Mouse (Mus musculus) B cell, adult 2 months (primary cell): ENCODE data around the gene Nsd2.

ENCODE experiments used
- DNase-seq, 2 experiments: peaks; one replicate each; pipeline ENCODE4 v3.0.0; 2022

Gene Nsd2

DNA sequence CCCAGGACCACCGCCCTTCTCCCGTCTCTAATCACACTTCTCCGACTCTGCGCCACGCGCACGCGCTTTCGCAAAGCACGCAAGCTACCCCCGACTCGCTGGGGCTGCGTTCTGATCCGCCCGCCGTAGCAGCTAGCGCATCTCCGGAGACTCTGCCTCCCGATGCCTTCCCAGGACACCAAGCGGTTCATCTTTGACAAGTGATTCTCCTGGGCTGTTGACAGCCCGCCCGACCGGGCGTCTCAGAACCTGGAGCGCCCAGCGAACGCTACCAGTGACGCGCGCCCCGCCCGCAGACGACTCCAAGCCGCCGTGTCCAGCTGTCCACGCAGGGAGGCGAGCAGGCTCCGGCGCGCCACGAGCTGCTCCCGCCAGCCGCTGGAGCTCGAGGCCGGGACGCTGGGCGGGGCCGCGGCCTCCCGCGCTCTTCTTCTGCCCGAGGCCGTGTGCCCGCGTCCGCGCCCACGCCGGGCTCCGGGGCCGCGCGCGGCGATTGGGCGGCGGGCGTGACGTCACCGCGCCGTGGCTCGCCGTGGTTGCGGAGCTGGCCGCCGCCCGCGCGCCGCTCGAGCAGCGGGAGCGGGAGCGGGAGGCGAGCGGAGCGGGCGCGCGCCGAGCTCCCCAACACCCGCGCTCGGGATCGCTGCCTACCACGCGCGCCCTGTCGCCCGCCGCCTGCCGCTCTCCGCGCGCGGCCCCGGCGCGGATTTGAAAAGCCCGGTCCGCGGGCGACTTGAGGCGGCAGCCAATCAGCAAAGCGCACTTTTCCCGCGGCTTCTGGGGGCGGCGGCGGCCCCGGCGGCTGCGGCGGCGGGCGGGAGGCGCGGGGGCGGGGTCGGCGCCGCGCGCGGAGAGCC lies at the start of gene Nsd2:
Gene Nsd2, plus strand, starts transcription at position 850 of the 857 bp plus-strand sequence.
- peak; percentile 80 to 88 for DNase-seq

DNA sequence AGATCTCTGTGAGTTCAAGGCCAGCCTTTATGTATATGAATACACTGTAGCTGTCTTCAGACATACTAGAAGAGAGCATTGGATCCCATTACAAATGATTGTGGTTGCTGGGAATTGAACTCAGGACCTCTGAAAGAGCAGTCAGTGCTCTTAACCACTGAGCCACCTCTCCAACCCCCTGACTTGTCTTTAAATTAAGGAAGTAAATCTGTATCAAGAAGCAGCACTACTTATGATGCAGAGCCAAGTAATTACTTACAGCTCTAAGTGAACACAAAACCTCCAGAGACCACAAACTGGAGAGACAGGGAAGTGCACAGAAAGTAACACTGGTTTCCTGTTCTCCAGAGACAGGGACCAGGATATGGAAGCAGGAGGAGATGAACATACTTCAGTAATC lies 43.3 kb upstream of the Nsd2 start:
- no peak for DNase-seq

DNA sequence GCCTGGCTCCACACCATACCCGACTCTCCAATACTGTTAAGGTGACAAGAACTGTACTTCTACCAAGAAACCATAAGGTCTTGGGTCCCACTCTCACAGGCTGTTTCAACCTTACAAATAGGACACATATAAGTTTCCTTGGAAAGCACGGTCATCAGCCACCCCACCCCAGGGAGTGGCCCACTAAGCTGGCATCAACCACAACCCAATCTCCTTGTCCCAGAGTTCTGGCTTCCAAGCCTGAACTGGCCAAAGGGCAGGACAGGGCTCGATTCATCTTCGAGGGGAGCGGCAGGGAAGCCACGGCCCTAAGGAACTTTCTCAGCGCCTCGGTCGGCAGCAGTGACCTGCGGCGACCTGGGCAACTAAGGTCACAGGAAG lies 38.6 kb upstream of the Nsd2 start:
- DNase-seq = no peak

DNA sequence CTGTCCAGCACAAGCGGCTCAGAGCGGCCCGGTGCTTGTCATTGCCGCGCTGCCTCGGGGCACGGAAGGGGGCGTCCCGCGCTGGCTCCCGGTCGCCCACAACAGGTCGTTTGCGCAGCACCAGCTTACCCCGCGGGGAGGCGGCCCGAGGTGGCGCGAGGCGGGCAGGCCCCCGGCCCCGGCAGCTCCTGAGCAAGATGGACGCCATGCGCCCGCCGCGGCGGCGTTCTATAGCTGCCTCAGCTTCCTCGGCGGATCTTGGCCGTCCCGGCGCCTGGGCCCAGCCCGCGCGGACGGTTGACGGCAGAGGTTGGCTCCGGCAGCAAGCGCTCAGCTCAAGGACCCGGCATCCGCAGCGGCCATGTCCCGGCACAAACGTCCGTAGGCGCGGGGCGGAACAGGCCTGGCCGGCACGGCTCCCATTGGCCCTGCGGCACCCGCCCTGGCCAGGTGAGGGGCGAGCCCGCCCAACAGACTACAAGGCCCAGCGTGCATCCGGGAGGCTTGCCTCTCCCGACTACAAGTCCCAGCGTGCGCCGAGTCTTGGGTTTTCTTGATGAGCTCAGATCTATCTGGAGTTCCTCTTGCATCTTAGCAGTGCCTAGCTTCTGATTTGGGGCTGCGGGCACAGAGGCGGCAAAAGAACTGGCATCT lies 38.1 kb upstream of the Nsd2 start, which contains the start of gene Letm1:
Gene Letm1, minus strand, starts transcription at position 473 of the 654 bp plus-strand sequence.
- peak; percentile 93 to 94 for DNase-seq

DNA sequence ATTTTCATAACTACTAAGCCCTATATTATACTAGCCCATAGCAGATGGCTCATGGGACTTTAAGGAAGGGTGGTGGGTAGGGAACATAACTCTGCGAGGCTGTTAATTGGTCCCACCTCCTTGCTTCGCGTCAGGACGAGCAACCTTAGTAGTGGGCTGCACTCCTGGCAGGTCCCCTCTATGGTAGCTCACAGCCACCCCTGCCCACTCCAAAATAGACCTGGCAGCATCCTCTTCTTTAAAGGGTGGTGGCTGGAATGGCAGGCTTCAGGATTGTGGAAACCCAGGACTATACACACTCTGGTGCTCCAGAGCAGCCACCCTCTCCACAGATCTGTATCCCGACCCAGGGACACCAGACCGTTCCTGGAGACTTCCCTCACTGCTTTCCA lies 37.5 kb upstream of the Nsd2 start:
- no peak for DNase-seq

DNA sequence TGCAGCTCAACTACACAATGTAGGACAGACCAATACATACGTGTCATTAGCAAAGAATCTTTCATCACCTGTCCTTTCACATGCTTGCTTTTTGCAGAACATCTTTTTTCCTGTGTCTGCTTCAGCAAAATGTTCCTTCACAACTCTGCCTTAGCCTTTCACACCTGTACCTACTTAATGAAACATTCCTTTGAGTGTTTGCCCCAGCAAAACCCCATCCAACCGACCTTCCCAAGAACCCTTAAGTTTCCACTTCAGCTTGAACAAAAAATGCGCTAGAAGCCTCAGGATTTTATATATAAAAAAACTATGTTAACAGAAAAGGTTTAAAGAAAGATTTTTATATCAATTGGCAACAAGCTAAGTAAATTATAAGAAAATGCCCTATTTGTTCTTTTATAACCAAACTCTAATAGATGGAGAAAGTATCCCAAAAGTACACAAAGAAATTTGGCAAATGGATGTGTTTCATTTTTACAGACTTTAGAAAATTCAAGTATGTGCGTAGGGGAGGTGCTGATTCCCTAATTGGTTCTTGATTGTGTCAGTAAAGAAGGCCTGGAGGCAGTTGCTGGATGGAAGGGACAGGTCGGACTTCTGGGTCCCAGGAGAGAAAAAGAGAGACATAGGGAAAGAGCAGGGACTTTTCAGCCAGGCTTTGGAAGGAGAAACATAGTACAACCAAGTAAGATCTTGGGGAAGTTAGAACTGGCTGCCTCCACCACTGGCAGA lies 28.4 kb upstream of the Nsd2 start:
- DNase-seq = no peak

DNA sequence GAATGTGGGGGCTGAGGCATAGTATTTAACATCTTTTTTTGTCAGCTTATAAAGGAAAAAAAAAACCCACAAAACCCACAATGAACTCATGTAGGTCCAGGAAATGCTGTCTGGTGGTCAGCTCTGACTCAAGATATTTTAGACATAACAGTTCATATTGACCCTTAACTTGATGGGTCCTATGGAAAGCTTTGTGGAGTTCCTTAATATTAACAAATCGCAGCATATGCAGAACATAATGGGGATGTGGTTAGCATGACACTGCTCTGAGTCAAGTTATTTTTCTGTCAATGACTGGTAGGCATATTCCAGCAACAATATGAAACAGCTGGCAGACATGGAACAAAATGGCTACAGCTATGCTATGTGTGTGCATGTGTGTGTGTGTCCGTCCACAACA lies 17.2 kb upstream of the Nsd2 start:
- no peak for DNase-seq

DNA sequence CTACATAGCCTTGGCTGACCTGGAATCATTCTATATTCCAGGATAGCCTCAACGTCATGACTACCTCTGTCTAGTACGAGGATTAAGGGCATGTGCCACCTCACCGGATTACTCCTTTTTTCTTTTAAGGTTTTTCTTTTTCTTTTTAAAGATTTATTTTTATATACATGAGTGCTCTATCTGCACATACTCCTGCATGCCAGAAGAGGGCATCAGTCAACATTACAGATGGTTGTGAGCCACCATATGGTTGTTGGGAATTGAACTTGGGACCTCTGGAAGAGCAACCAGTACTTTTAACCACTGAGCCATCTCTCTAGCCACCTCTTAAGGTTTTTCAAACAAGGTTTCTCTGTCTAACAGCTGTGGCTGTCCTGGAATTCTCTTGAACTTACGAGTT lies 9.0 kb upstream of the Nsd2 start:
- peak in 1 of 2 experiments; percentile 16 for DNase-seq

DNA sequence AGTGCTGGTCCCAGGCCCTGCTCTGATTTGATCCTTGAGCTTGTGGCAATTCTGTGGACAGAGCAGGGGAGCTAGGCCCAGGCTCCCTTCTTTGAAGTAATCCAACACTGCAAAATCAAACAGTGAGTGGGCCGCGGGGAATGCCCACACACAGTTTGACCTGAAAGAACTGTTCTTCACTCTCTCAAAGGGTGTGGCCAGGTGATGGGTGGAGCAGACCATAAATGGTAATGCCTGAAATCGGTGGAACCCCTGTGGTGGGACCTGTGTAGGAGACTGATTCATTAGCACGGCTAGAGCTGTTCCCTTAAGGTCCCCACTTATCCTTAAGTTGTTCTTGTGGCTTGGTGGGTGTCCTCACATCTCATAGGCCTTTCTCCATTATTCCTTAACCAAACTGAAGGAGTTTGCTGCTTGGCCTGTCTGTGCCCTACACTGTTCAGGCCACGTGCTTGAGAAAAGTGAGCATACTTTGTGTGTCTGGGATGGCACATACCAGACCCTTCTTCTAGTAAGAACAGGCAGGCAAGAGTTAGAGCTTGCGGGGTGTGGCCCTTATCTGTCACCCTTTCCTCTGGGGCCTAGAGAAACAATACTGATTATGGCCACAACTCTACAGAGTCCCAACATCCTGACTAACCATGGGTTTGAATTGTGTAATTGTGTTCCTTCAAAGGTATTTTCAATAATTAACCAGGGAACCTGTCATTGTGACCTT lies 4.4 kb upstream of the Nsd2 start:
- no peak for DNase-seq

DNA sequence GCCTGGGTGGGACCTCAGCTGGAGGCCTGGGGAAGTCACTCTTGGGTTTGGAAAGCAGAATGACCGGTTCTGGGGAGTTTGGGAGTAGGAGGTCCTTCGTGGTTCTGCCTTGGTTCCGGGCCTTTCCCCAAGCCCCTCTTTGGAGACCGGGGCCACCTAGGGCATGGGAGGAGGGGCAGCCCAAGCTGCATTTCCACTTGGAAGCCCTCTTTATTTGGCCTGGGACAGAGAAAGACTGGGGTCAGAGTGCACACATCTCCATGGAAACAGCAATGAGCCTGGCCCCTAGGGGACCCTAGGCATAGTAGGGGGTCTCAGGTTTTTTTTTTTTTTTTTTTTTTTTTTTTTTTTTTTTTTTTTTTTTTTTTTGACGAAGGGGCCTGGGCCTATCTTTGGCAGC lies 2.4 kb upstream of the Nsd2 start:
- no peak for DNase-seq

DNA sequence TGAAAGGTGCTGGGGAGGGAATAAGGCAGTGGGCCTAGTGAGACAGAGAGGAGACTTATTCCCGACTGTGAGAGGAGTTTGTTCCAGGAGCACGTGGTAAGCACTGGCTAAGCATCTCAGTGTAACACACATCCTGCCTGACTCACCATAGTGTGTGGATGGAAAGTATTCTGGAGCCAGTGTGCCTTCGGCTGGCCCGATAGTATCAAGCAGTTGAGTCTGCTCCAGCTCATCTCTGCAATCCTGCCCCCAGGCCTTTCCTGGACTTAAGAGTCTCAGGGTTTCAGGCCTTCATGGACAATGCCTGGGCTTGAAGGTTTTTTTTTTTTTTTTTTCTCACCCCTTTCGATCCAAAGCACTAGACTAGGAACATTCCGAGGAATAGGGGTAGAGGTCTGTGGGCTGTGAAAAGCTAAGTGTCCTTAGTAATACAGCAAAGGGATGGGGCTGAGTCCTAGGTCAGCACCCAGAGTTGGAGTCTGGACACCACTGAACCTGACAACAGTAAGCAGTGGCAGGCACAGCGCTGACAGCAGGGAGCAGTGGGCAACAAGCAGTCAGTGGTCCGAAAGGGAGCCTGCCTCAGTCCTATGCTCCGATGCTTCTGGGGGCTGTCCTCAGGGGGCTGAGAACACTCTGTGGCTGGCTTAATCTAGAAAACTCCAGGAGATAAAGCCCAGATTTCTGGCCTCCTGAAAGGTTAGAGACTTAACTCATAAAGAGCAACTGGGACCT lies 1.2 kb upstream of the Nsd2 start:
- no peak for DNase-seq

DNA sequence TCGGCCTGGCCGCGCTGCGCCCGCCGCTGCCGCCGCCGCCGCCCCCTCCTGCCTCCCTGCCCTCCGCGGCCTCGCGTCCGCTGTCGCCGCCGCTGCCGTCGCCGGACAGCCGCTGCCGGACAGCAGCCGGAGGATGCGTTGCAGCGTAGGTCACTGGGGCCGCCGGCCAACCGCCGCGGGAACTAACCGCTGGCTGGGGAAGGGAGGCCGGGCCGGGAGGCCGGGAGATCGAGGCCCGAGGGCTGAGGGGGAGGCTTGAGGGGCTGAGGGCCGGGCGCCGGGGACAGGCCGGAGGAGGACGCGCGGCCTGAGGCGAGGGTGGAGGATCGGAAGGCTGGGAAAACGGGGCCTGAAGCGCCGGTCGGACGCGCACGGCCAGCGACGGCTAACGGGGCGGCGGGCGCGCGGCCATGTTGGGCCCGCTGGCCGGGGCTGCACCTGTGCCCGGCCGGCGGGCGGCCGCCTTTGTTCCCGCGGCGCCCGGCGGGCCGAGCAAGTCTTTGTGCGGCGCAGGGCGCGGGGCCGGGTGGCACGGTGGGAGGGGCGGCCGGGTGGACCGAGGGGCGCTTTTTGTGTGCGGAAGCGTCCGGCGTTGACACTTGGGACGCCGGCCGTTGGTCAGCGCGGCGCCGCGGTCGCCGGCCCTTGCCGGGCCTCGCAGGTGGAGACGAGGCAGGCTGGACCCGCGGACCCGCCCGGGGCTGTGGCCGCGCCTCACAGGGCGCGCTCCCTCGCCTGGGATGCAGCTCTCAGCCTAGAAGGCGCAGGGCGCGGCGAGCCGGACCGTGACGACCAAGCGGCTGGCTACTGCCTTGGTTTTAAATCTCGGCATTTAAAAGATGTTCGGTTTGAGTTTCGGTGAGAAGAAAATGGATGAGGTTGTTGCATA lies 452 bp downstream of the Nsd2 start:
- DNase-seq = peak; percentile 37 to 54

DNA sequence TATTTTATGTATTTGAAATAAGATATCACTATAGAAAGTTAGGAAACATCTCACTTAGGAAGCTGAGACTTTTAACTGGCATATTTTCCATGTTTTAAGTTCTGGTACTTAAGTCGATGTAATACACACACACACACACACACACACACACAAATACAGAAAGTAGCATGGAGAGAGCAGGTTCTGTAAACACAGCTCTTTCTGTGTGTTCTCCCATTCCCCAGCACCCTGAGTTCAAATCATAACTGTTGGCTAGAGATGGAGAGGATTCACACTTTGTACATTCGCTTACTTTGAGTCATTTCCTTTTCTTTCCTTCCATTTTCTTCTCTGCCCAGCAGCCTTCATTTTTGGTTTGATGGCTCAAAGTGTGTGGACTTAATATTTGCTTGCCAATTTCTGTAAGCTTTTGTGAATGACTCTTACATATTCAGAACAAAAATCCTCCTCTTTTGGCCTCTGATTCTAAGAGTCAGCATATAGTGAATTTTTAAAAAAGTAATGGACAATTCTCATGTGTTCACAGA lies 1.4 kb downstream of the Nsd2 start:
- DNase-seq = no peak

DNA sequence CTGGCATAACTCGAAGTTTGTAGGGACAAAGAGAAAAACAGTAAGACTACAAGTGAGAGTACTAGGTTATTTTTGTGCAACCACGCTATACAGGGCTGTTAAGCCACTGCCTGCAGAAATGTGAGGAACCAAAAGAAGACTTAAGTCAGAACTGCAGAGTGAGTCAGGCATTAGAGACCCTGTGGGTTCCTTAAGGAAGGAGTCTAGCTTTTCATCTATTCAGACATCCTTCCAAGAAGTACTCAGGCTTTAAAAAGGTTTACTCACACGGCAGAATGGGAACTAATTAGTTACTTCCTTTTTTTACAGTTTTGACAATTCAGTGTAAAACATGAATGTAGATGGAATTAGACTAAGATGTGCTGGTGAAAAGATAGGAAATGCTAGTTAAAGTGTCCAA lies 1.9 kb downstream of the Nsd2 start:
- peak; percentile 4 to 10 for DNase-seq

DNA sequence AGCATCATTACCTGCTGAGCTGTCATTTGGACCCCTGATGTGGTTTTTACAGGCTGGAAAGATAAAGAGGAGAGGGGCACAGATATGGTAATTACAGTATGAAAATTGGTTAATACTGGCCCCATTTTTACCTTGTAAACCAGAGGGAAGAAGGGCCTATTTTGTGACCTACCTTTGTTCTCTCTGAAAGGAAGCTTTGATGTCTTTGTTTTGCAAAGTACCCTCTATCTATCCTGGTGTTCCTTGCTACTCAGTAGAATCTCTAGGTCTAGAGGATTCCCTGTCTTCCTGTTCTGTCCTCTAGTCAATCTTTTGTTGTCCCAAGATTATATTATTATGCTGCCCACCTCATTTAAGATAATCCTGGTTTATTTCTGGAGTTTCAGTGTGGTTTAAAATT lies 5.5 kb downstream of the Nsd2 start:
- DNase-seq = no peak

DNA sequence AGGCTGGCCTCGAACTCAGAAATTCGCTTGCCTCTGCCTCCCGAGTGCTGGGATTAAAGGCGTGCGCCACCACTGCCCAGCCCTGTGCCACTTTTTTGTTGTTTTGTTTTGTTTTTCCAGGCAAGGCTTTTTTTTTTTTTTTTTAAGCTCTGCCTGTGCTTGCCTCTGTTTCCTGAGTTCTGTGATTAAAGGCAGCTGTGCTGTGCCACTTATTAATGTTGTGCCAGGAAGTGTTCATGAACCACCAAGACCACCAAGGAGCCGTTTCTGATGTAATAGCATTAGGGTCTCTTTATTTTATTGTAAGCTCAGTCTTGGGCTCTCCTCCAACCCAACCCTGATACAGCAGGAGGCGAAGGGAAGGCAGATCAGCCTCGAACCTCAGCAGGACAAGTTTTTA lies 7.6 kb downstream of the Nsd2 start:
- DNase-seq = no peak

DNA sequence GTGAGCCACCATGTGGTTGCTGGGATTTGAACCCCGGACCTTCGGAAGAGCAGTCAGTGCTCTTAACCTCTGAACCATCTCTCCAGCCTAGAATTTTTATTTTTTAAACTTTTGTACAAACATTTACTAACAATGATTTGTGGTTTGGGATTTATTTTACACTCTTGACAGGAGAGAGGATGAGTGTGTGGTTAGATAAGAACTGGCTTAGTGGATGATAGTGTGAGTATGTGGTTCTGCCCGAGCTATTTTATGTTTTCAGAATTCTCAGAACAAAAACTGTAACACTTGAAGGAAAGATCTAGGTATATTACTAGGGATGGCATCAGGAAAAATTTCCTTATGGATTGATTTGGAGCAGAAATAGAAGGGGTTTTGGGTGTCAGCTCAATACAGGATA lies 9.4 kb downstream of the Nsd2 start:
- no peak for DNase-seq

DNA sequence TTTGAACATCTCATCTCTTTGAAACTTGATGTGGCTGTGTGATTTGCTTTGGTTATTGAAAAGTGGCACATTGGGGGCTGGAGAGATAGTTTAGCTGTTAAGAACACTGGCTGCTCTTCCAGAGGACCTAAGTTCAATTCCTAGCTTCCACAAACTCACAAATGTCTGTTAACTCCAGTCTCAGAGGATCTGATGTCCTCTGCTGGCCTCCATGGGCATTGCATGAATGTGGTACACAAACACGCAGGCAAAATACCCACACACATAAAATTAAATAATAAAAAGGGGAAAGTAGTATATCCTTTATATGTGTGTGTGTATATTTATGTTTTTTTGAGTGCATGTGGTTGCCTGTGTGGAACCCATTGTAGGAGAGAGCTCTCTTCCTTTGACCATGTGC lies 10.3 kb downstream of the Nsd2 start:
- DNase-seq = peak; percentile 43 to 49

DNA sequence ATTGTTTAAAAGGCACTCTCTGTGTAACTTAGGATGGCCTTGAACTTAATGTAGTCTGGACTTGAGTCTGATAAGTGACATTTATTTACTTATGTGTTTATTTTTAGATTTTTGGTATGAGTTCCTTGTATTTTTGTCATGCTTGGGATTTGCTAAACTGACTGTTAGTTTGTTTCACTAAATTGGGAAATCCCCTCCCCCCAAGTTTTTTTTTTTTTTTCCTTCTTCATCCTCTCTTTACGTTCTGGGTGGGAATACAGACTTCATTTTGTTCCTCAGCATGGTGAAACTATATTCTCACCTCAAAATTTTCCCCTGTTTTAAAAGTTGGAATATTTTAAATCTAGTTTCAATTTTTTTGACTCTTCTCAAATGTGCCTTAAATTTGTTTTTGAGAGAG lies 20.8 kb downstream of the Nsd2 start:
- no peak for DNase-seq

DNA sequence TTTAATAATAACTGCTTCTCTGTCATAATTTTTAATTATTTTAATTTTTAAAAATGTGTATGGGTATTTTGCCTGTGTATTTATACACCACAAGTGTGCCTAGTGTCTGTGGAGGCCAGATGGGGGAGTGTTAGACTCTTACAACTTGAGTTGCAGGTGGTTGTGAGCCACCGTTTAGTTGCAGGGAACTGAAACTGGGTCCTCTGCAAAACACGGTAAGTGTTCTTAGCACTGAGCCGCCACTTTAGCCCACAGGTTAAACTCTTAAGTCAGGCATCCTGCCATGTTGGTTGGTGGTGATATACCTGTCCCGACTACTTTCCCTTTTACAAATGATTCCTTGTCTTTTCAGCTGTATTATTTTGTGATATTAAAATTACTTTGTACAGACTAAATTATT lies 22.0 kb downstream of the Nsd2 start:
- peak; percentile 8 to 10 for DNase-seq

DNA sequence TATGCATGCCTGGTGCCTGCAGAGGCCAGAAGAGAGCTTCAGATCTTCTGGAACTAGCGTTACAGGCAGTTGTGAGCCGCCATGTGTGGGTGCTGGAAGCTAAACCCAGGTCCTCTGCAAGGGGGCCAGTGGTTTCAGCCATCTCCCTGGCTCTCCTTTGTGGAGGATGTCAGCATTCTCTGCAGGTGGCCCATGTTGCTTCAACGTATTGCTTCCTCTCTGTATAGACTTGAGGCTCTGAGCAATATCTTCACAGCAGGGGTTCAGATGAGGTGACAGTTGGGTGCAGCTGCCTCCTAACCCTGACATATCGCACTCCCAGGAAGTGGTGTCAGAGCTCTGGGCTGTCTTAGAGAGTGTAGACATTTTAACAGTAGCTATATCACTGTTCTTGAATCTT lies 30.9 kb downstream of the Nsd2 start:
- no peak for DNase-seq
